ENCODE assay signal across 9 mouse cellular contexts in genomic region chr9:37432720-37433421, GRCm38 (mm10). TPM values are rescaled to one million over a fixed set of nuclear protein-coding genes. Genes with fewer than 3 reads are reported as not detected.
DNase-seq lines count a peak whose midpoint lies in the region; ATAC-seq and TF ChIP-seq lines count a peak whose summit lies in the region.
"Had no signal": no experiment of that assay in that cellular context is flagged by ENCODE, and none has a peak within 500 bp of the region (broad histone marks: within the 10 kb centered on the region; RNA-seq: fewer than 3 reads in every experiment).

Gene Robo3, minus strand, starts transcription at chr9:37433246.

- H3K36me3 ChIP-seq in kidney, embryonic 15.5 days: no peaks in the 10 kb centered on the region
- no peaks in the 10 kb centered on the region for H3K36me3 ChIP-seq in heart, postnatal 0 days (replicated peaks; ENCODE audit: control insufficient read depth, insufficient read depth, low read length)
- no peaks in the 10 kb centered on the region for H3K36me3 ChIP-seq in liver, postnatal 0 days (replicated peaks; ENCODE audit: insufficient read depth, low read length)
- H3K36me3 ChIP-seq: liver, embryonic 15.5 days had no signal

- TF ChIP-seq EP300 in heart, postnatal 0 days (IDR thresholded peaks at IDR 0.05; ENCODE audit: low read depth): no peak
- no peak for TF ChIP-seq EP300 in liver, postnatal 0 days (IDR thresholded peaks at IDR 0.05; ENCODE audit: low read depth)

- no peak within 1 kb of the TSS for H3K27ac ChIP-seq in kidney, embryonic 15.5 days
- H3K27ac ChIP-seq in bone marrow, adult 2 months (ENCODE audit: control insufficient read depth, insufficient read depth, low read depth, low read length, poor library complexity): no peak within 1 kb of the TSS
- H3K27ac ChIP-seq in heart, postnatal 0 days (ENCODE audit: low read depth): no peak within 1 kb of the TSS
- H3K27ac ChIP-seq in liver, postnatal 0 days (ENCODE audit: low read depth): no peak within 1 kb of the TSS
- H3K27ac ChIP-seq: liver, embryonic 15.5 days had no signal

- peak; percentile 27; the same call in 1 of the 2 replicates for ATAC-seq in kidney, embryonic 15.5 days (replicated peaks; ENCODE audit: low FRiP score)
- ATAC-seq in heart, postnatal 0 days (ENCODE audit: insufficient read depth, low read depth): no peak
- ATAC-seq in liver, postnatal 0 days: no peak
- no peak for ATAC-seq in erythroblast, adult 5-6 weeks (replicated peaks; ENCODE audit: low FRiP score, poor library complexity, severe bottlenecking)

- no peak for TF ChIP-seq POLR2A in bone marrow, adult 2 months (IDR thresholded peaks at IDR 0.05; ENCODE audit: borderline replicate concordance, control insufficient read depth, low read depth, low read length)

- H3K4me3 ChIP-seq in kidney, embryonic 15.5 days (replicated peaks): peak within 1 kb of the TSS; percentile 32
- H3K4me3 ChIP-seq in bone marrow, adult 2 months (replicated peaks; ENCODE audit: control insufficient read depth, low read depth, low read length): no peak within 1 kb of the TSS
- H3K4me3 ChIP-seq in heart, postnatal 0 days (ENCODE audit: low read depth, low read length): peak within 1 kb of the TSS; percentile 34
- H3K4me3 ChIP-seq in liver, postnatal 0 days (ENCODE audit: low read depth, low read length): peak within 1 kb of the TSS; percentile 20
- H3K4me3 ChIP-seq: liver, embryonic 15.5 days had no signal

- H3K9ac ChIP-seq in kidney, embryonic 15.5 days: no peak within 1 kb of the TSS
- no peak within 1 kb of the TSS for H3K9ac ChIP-seq in heart, postnatal 0 days (replicated peaks; ENCODE audit: low read depth, low read length)
- no peak within 1 kb of the TSS for H3K9ac ChIP-seq in liver, postnatal 0 days (replicated peaks)
- H3K9ac ChIP-seq: liver, embryonic 15.5 days had no signal

- peak within 1 kb of the TSS; percentile 58 for H3K4me2 ChIP-seq in kidney, embryonic 15.5 days
- H3K4me2 ChIP-seq in heart, postnatal 0 days (ENCODE audit: low read depth, low read length): peak within 1 kb of the TSS; percentile 49
- 0 out of 2 replicates have a peak within 1 kb of the TSS, but pooled peaks have one; percentile 4 for H3K4me2 ChIP-seq in liver, postnatal 0 days (ENCODE audit: low read depth, low read length)
- H3K4me2 ChIP-seq: liver, embryonic 15.5 days had no signal

- H3K4me1 ChIP-seq in kidney, embryonic 15.5 days: peaks cover 30% of the 10 kb centered on the region
- H3K4me1 ChIP-seq in bone marrow, adult 2 months (ENCODE audit: control insufficient read depth, insufficient read depth, low read length): no peaks in the 10 kb centered on the region
- H3K4me1 ChIP-seq in heart, postnatal 0 days (ENCODE audit: control insufficient read depth, insufficient read depth): 0 out of 2 replicates have a peak, but pooled peaks cover 4% of the 10 kb centered on the region
- H3K4me1 ChIP-seq in liver, postnatal 0 days (ENCODE audit: insufficient read depth): no peaks in the 10 kb centered on the region; the same call in 1 of the 2 replicates
- H3K4me1 ChIP-seq: liver, embryonic 15.5 days had no signal

- no peaks in the 10 kb centered on the region for H3K9me3 ChIP-seq in kidney, embryonic 15.5 days (replicated peaks)
- H3K9me3 ChIP-seq in heart, postnatal 0 days (replicated peaks; ENCODE audit: control insufficient read depth, low read length): no peaks in the 10 kb centered on the region
- no peaks in the 10 kb centered on the region for H3K9me3 ChIP-seq in liver, postnatal 0 days (ENCODE audit: low read length)
- H3K9me3 ChIP-seq: liver, embryonic 15.5 days had no signal

- TF ChIP-seq CTCF in bone marrow, adult 2 months (IDR thresholded peaks at IDR 0.05; ENCODE audit: control insufficient read depth, insufficient read depth, low read length): no peak
- no peak for TF ChIP-seq CTCF in heart, postnatal 0 days (IDR thresholded peaks at IDR 0.05; ENCODE audit: low read depth)
- TF ChIP-seq CTCF in liver, postnatal 0 days (IDR thresholded peaks at IDR 0.05; ENCODE audit: low read depth): no peak

- peaks cover 94% of the 10 kb centered on the region for H3K27me3 ChIP-seq in kidney, embryonic 15.5 days
- H3K27me3 ChIP-seq in heart, postnatal 0 days (ENCODE audit: control insufficient read depth, insufficient read depth, low read length): peaks cover 72% of the 10 kb centered on the region
- H3K27me3 ChIP-seq in liver, postnatal 0 days (ENCODE audit: insufficient read depth, low read length): peaks cover 61% of the 10 kb centered on the region

- 2% methylated on average over 35 of the region's 40 CpGs for WGBS in kidney, embryonic 15.5 days
- 1% methylated on average over 39 of the region's 40 CpGs for WGBS in bone marrow, adult 2 months
- 1% methylated on average over 37 of the region's 40 CpGs for WGBS in heart, postnatal 0 days
- WGBS in liver, postnatal 0 days (ENCODE audit: insufficient replicate concordance): 5% methylated on average over 36 of the region's 40 CpGs

- DNase-seq in kidney, adult 8-10 months: no peak
- no peak for DNase-seq in heart, postnatal 0 days (ENCODE audit: low spot score)
- no peak for DNase-seq in liver, postnatal 0 days
- no peak for DNase-seq in natural killer cell, adult 2 months (ENCODE audit: low spot score in 2 of 2)
- DNase-seq in adrenal gland, postnatal 36 days: no peak

RNA-seq across cellular contexts. Expression of gene Robo3, which starts in this region (rescaled TPM):
- polyA plus RNA-seq in kidney, embryonic 15.5 days (2015; fragmentation: Nextera tagmentation; extraction: Ambion mirVana): 0.18 and 0.53 TPM in 2 replicates
- 4.8 and 10.8 TPM in 2 replicates for polyA plus RNA-seq in bone marrow, adult 2 months (2011; ENCODE audit: insufficient read depth, insufficient read length, low replicate concordance, missing spikeins)
- total RNA-seq in heart, postnatal 0 days (2014; rRNA removed; ENCODE audit: low replicate concordance): not detected in 2 replicates
- polyA plus RNA-seq in heart, postnatal 0 days (2015; fragmentation: Nextera tagmentation; extraction: Ambion mirVana): 0.12 and 0.18 TPM in 2 replicates
- polyA plus RNA-seq in liver, postnatal 0 days (2015; fragmentation: Nextera tagmentation; extraction: Ambion mirVana): 0.05 and 0.06 TPM in 2 replicates
- total RNA-seq in adrenal gland, postnatal 36 days (2021): under 1 TPM; 0.76 to 0.86 TPM
- not detected in 2 replicates for total RNA-seq in erythroblast, adult 5-6 weeks (2015; ENCODE audit: low replicate concordance)
- total RNA-seq in erythroblast, adult 5-6 weeks (2017; ENCODE audit: low replicate concordance): not detected in 2 replicates

Comparison
In these comparisons a context has a peak if more than half of its experiments do, and no peak if none do; other contexts are left out.
1. Peak in ATAC-seq, H3K4me3 ChIP-seq and H3K4me2 ChIP-seq in kidney, embryonic 15.5 days; RNA of the gene not detected or under 1 TPM.
2. H3K4me2 ChIP-seq: peak in every context shown above with its lines; median percentile 58 in kidney, embryonic 15.5 days; 49 in heart, postnatal 0 days; 4 in liver, postnatal 0 days.